Mouse (Mus musculus): ENCODE measurements around the gene Cyp3a11. TPM values are rescaled to one million over a fixed set of nuclear protein-coding genes. Genes with fewer than 3 reads are reported as not detected.

Gene Cyp3a11
- polyA plus RNA-seq, 1 experiment from 2014 or later: not detected

Other genes starting within 250 kb of the Cyp3a11 start
- gene Cyp3a41a, start 159.8 kb downstream of the Cyp3a11 start, polyA plus RNA-seq (2016; fragmentation: Nextera tagmentation; extraction: Ambion mirVana): not detected in 2 replicates
- gene Cyp3a44, start 74.1 kb downstream of the Cyp3a11 start, polyA plus RNA-seq (2016; fragmentation: Nextera tagmentation; extraction: Ambion mirVana): not detected in 2 replicates
- not detected in 2 replicates for gene Cyp3a25, start 129.7 kb upstream of the Cyp3a11 start, polyA plus RNA-seq (2016; fragmentation: Nextera tagmentation; extraction: Ambion mirVana)
- gene Cyp3a59, start 199.3 kb upstream of the Cyp3a11 start, polyA plus RNA-seq (2016; fragmentation: Nextera tagmentation; extraction: Ambion mirVana): not detected in 2 replicates